Mouse (Mus musculus): Measurements from ENCODE around the gene Fam206a. TPM values are rescaled to one million over a fixed set of nuclear protein-coding genes. Genes with fewer than 3 reads are reported as not detected.

Gene Fam206a
- total and polyA plus RNA-seq, 3 experiments: 7.9 to 29.4 (median 8.2) TPM

DNA sequence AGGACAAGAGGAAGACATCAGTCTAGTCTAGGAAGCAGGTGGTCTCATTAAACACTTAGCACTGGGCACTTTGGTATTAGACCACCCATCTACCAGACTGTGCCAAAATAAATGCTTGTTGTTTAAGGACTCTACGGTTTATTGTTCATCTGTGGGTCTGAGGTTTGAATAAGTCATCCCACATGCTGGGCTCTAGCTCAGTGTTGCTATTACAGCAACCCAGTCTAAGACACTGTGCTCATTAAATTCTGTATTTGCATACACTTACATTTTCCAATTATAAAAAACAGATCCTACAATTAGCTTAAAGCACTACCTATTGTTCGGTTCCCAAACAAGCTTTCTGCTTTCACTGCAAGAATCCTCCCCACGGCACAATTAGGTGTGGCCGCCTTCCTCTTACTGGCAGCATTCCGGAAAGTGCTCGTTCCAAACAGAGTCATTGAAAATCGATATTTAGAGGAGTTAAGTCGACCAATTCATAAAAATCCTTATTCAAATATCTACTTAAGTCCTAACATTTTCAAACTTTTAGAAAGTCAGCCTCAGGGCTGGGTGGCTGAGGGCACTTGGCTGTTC is 54.3 kb downstream of the Fam206a start:
- Histone ChIP-seq H3K9me3 (replicated peaks; ENCODE audit: low read length) (no peaks in the 10 kb centered on the region), H3K79me2 (replicated peaks; ENCODE audit: control insufficient read depth, extremely low read depth, insufficient read depth, poor library complexity, severe bottlenecking) (no peaks in the 10 kb centered on the region), H3K4me1 (ENCODE audit: control insufficient read depth in 1 of 2, insufficient read depth in 2 of 2) (no peaks in the 10 kb centered on the region), H3K36me3 (replicated peaks in 1 of 2; ENCODE audit: control insufficient read depth in 1 of 2, insufficient read depth in 1 of 2, low read length in 1 of 2) (no peaks in the 10 kb centered on the region), H3K4me3 (replicated peaks in 1 of 3; ENCODE audit: low read depth in 2 of 3, low read length in 2 of 3, poor library complexity in 1 of 3) (no peak overlapping the region), H3K27me3 (replicated peaks) (no peaks in the 10 kb centered on the region), H3K27ac (ENCODE audit: insufficient read depth, low read depth) (no peak overlapping the region), H3K9ac (ENCODE audit: insufficient read depth, low read depth) (no peak overlapping the region), H3K4me2 (ENCODE audit: insufficient read depth, low read depth, poor library complexity, severe bottlenecking) (no peak overlapping the region)
- in situ Hi-C loops (cut with MboI; ENCODE audit: low pct_ligation_motif_present, low pct_unique_long_range_greater_than_20kb, low sequenced_read_pairs) (no loop called here), dilution Hi-C loops (cut with MboI; ENCODE audit: extremely low pct_ligation_motif_present, extremely low pct_unique_long_range_greater_than_20kb, low sequenced_read_pairs) (no loop called here)
- TF ChIP-seq NELFE (IDR thresholded peaks at IDR 0.05; ENCODE audit: low read depth, low read length) (no peak), UBTF (IDR thresholded peaks at IDR 0.05; ENCODE audit: low read depth, low read length) (no peak), IRF4 (IDR thresholded peaks at IDR 0.05; ENCODE audit: low read depth, low read length) (no peak), GABPA (IDR thresholded peaks at IDR 0.05; ENCODE audit: insufficient replicate concordance, low read depth, low read length) (no peak), RCOR1 (conservative IDR thresholded peaks at IDR 0.05; ENCODE audit: low read depth, low read length) (no peak), ZKSCAN1 (IDR thresholded peaks at IDR 0.05; ENCODE audit: borderline replicate concordance, low read depth, low read length) (no peak), PAX5 (IDR thresholded peaks at IDR 0.05; ENCODE audit: low read length) (no peak), MEF2A (IDR thresholded peaks at IDR 0.05; ENCODE audit: borderline replicate concordance, low read depth, low read length) (no peak), RAD21 (IDR thresholded peaks at IDR 0.05; ENCODE audit: low read depth, low read length) (no peak), MAZ (IDR thresholded peaks at IDR 0.05; ENCODE audit: low read depth, low read length) (no peak), ETS1 (conservative IDR thresholded peaks at IDR 0.05; ENCODE audit: low read depth, low read length) (no peak), NRF1 (IDR thresholded peaks at IDR 0.05; ENCODE audit: low read depth, low read length) (no peak), KAT2A (IDR thresholded peaks at IDR 0.05; ENCODE audit: insufficient replicate concordance, low read length) (no peak), POLR2AphosphoS2 (IDR thresholded peaks at IDR 0.05; ENCODE audit: low read depth, low read length) (no peak), TCF12 (IDR thresholded peaks at IDR 0.05; ENCODE audit: low read depth, low read length) (no peak), EP300 (IDR thresholded peaks at IDR 0.05; ENCODE audit: low read length) (no peak), ZNF384 (IDR thresholded peaks at IDR 0.05; ENCODE audit: low read depth, low read length) (no peak), E2F4 (IDR thresholded peaks at IDR 0.05; ENCODE audit: insufficient replicate concordance, low read depth, low read length) (no peak)
- no peak for DNase-seq (ENCODE audit: extremely low read depth)

GRCm38 (mm10) chr4:56858733-56859132 is 56.6 kb downstream of the Fam206a start:
- H3K9ac ChIP-seq (ENCODE audit: insufficient read depth, low read depth): no peak overlapping the region
- H3K4me1 ChIP-seq (ENCODE audit: control insufficient read depth in 1 of 2, insufficient read depth in 2 of 2): peaks cover 3% of the 10 kb centered on the region in 2 experiments; a peak in 3 of 4 replicates
- no peak for TF ChIP-seq MYC (IDR thresholded peaks at IDR 0.05; ENCODE audit: low read depth, low read length)
- no peak for TF ChIP-seq ZKSCAN1 (IDR thresholded peaks at IDR 0.05; ENCODE audit: borderline replicate concordance, low read depth, low read length)
- no peak for TF ChIP-seq GABPA (IDR thresholded peaks at IDR 0.05; ENCODE audit: insufficient replicate concordance, low read depth, low read length)
- TF ChIP-seq HCFC1 (IDR thresholded peaks at IDR 0.05; ENCODE audit: low read depth, low read length): no peak
- TF ChIP-seq KAT2A (IDR thresholded peaks at IDR 0.05; ENCODE audit: insufficient replicate concordance, low read length): no peak
- TF ChIP-seq CTCF (conservative IDR thresholded peaks at IDR 0.05 in 1 of 2, IDR thresholded peaks at IDR 0.05 in 1 of 2; ENCODE audit: low read depth in 2 of 2, low read length in 2 of 2): no peak
- TF ChIP-seq POLR2AphosphoS2 (IDR thresholded peaks at IDR 0.05; ENCODE audit: low read depth, low read length): no peak
- TF ChIP-seq CHD1 (IDR thresholded peaks at IDR 0.05; ENCODE audit: low read depth, low read length): no peak
- TF ChIP-seq MAX (IDR thresholded peaks at IDR 0.05; ENCODE audit: low read length): no peak
- TF ChIP-seq ETS1 (conservative IDR thresholded peaks at IDR 0.05; ENCODE audit: low read depth, low read length): no peak
- no peak for TF ChIP-seq TBP (conservative IDR thresholded peaks at IDR 0.05; ENCODE audit: low read depth, low read length)
- TF ChIP-seq JUN (IDR thresholded peaks at IDR 0.05; ENCODE audit: insufficient read depth, low read depth, low read length): no peak
- no peak for TF ChIP-seq ZMIZ1 (IDR thresholded peaks at IDR 0.05; ENCODE audit: low read depth, low read length)
- TF ChIP-seq PAX5 (IDR thresholded peaks at IDR 0.05; ENCODE audit: low read length): no peak
- no peak for TF ChIP-seq MXI1 (IDR thresholded peaks at IDR 0.05; ENCODE audit: low read depth, low read length)
- no peak for TF ChIP-seq IRF4 (IDR thresholded peaks at IDR 0.05; ENCODE audit: low read depth, low read length)
- no peak for TF ChIP-seq JUND (conservative IDR thresholded peaks at IDR 0.05; ENCODE audit: low read depth, low read length)
- H3K27ac ChIP-seq (ENCODE audit: insufficient read depth, low read depth): no peak overlapping the region
- H3K79me2 ChIP-seq (replicated peaks; ENCODE audit: control insufficient read depth, extremely low read depth, insufficient read depth, poor library complexity, severe bottlenecking): no peaks in the 10 kb centered on the region
- no peak overlapping the region for H3K4me2 ChIP-seq (ENCODE audit: insufficient read depth, low read depth, poor library complexity, severe bottlenecking)
- no peaks in the 10 kb centered on the region for H3K36me3 ChIP-seq (replicated peaks in 1 of 2; ENCODE audit: control insufficient read depth in 1 of 2, insufficient read depth in 1 of 2, low read length in 1 of 2)
- no peaks in the 10 kb centered on the region for H3K27me3 ChIP-seq (replicated peaks)
- no peak for DNase-seq (ENCODE audit: extremely low read depth)
- no peaks in the 10 kb centered on the region for H3K9me3 ChIP-seq (replicated peaks; ENCODE audit: low read length)
- H3K4me3 ChIP-seq (replicated peaks in 1 of 3; ENCODE audit: low read depth in 2 of 3, low read length in 2 of 3, poor library complexity in 1 of 3): no peak overlapping the region
- in situ Hi-C loops (cut with MboI; ENCODE audit: low pct_ligation_motif_present, low pct_unique_long_range_greater_than_20kb, low sequenced_read_pairs): no loop called here
- dilution Hi-C loops (cut with MboI; ENCODE audit: extremely low pct_ligation_motif_present, extremely low pct_unique_long_range_greater_than_20kb, low sequenced_read_pairs): no loop called here
